Mouse (Mus musculus): Measurements from ENCODE around the gene Appbp2. TPM values are rescaled to one million over a fixed set of nuclear protein-coding genes. Genes with fewer than 3 reads are reported as not detected.
"Not testable (repeated sequence)": the region's sequence is repeated elsewhere in the genome, so short reads cannot be mapped to it uniquely, and the experiment has no call there.

Appbp2 gene
- total RNA-seq, 2 experiments from 2014 or later = 58.8 to 59.0 TPM

GRCm38 (mm10) chr11:85167503-85167902, 67.4 kb downstream of the Appbp2 start:
- no peak for DNase-seq (ENCODE audit: low spot score in 2 of 2)

DNA sequence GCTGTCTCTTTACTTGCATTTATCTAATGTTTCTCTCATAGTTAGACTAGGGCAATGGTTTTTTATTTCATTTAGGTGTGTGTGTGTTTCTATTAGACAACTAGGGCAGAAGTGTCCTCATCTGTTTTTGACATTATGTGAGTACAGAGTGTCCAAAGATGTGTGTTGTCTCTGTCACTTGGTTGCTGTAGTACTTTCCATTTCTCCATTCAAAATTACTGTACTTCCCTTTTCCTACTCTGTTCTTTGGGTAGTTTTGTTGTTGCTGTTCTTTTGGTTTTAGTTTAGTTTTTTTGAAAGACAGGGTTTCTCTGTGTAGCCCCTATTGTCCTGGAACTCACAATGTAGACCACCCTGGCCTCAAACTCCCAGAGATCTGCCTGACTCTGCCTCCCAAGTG, 70.6 kb downstream of the Appbp2 start:
- DNase-seq (ENCODE audit: low spot score in 2 of 2) = no peak

- not testable (repeated sequence) for DNase-seq (ENCODE audit: low spot score in 2 of 2)
These were observed 71.9 kb downstream of the Appbp2 start for GRCm38 (mm10) chr11:85163014-85163413.

DNA sequence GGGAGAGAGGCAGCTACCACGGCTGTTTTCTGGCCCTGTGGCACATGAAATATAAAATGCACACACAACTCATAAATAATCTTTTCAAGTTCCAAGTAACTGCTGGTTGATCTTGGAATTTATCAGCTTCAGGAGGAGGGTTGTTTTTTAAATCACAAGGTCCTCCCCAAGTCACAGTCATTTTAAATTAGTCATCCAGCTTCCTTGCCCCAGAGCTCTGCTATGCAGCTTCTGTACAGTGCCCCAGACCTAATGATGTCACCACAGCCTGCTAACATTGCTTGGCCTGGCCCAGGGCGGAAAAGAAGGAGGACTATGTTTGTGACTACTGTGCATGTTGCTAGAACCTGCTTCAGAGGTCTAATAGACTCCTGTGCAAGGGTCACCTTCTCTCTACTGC, 77.6 kb downstream of the Appbp2 start:
- DNase-seq (ENCODE audit: low spot score in 2 of 2) = no peak

- no peak for DNase-seq (ENCODE audit: low spot score in 2 of 2)
These were observed 82.5 kb downstream of the Appbp2 start for GRCm38 (mm10) chr11:85152256-85152930.

- peak; percentile 81 to 95 for DNase-seq (ENCODE audit: low spot score in 2 of 2)
These were observed 95.1 kb downstream of the Appbp2 start, which contains the start of gene Usp32 for GRCm38 (mm10) chr11:85139581-85140540. Gene Usp32 (minus strand): TSS chr11:85140161.

DNA sequence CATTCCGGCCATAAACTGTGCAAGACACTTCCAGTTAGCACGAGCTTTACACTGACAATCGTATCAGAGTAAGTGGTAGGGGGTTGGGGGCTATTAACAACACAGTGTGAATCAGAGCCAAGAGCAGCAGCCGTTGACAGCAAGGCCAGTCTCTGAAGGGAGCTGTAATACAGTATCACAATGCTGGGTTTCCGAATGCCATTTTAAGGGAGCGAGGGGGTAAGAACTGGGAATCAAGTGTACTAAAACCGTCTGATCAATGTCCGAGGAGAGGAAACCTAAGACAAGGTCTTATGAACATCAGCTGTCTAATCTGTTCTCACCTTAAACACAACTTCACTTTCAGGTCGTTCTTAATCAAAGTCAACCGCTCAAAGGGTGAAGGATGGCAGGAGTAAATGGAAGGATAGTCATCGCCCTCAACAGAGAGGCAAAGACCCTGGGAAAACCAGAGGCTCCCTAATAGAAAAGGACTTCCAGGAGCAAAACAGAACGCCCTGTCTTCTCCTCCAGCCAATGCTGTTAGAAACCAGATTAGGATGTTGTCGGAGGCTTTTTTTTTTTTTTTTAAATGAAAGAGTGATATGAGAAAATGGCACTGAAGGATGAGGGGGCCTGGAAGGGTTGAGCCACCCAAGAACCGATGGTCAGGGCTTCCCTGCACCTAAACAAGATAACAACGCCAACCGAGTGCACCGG, 96.0 kb downstream of the Appbp2 start:
- no peak for DNase-seq (ENCODE audit: low spot score in 2 of 2)

Other genes with a start within 250 kb of the Appbp2 start
- 10 to 100 TPM; 40.2 to 44.6 TPM for gene Usp32, start 95.0 kb downstream of the Appbp2 start, total RNA-seq (2021)
- 1 to 10 TPM in 1 of 2 experiments, under 1 TPM in 1; 0.62 to 1.3 TPM for gene 1700125H20Rik, start 64.7 kb downstream of the Appbp2 start, total RNA-seq (2021)
- gene Ppm1d, start 76.1 kb upstream of the Appbp2 start, total RNA-seq (2021) = 10 to 100 TPM; 23.3 to 24.7 TPM
- 10 to 100 TPM; 43.8 to 43.9 TPM for gene Bcas3, start 118.0 kb upstream of the Appbp2 start, total RNA-seq (2021)

Measured in adrenal gland, postnatal 4 days (tissue).